ENCODE assay signal across 11 mouse cellular contexts in the genomic region with DNA sequence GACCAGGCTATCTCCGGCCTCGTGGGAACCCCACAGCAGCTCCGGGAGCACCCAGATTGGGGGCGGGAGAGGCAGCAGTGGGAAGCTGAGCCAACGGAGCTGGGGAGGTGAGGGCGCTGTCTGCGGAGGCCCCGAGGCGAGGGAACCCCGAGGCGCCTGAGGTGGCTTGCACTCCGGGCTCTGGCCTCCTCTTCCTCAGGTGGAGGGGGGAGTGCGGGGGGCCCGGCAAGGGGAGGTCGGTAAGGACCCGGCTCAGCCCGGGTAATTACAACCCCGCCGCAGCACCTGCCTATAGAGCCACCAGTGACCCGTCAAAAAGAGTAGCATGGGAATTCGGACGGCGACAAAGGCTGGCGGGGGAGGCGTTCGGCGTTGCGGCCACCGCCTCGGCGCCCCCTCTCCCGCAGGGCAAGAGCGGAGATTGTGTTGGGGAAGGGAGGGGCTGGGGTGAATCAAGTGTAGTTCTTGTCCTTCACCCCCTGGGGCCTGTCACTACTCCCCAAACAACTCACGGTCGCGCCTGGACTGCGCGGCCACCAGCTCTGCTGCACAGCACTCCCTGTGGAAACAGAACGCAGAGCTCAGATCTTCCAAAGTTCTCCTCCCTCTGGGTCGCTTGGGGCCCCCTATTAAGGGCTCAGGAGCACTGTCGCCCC. TPM values are rescaled to one million over a fixed set of nuclear protein-coding genes. Genes with fewer than 3 reads are reported as not detected.
DNase-seq lines count a peak whose midpoint lies in the region; ATAC-seq and TF ChIP-seq lines count a peak whose summit lies in the region.
"Had no signal": no experiment of that assay in that cellular context is flagged by ENCODE, and none has a peak within 500 bp of the region (broad histone marks: within the 10 kb centered on the region; RNA-seq: fewer than 3 reads in every experiment).

No protein-coding gene starts in this region.

- no peaks in the 10 kb centered on the region for H3K9me3 ChIP-seq in E14TG2a.4 (ENCODE audit: low read length)
- no peaks in the 10 kb centered on the region for H3K9me3 ChIP-seq in ES-Bruce4 (replicated peaks; ENCODE audit: control insufficient read depth, insufficient read depth, low read length, poor library complexity, severe bottlenecking)
- no peaks in the 10 kb centered on the region for H3K9me3 ChIP-seq in forebrain, embryonic 14.5 days (replicated peaks; ENCODE audit: control insufficient read depth, low read length)
- no peaks in the 10 kb centered on the region for H3K9me3 ChIP-seq in liver, embryonic 12.5 days (replicated peaks)

- DNase-seq in forebrain, embryonic 14.5 days (ENCODE audit: low spot score) = peak; percentile 64
- no peak for DNase-seq in urinary bladder, adult 2 months (ENCODE audit: low spot score)
- no peak for DNase-seq in gastrocnemius, postnatal 25 days
- no peak for DNase-seq in testis, postnatal 14 days (ENCODE audit: low spot score)
- DNase-seq: adrenal gland, adult 2 months; lung, adult 2 months; spleen, adult 18-20 months had no signal

- no peaks in the 10 kb centered on the region for H3K36me3 ChIP-seq in E14TG2a.4 (ENCODE audit: insufficient read depth, low read length)
- no peaks in the 10 kb centered on the region for H3K36me3 ChIP-seq in ES-Bruce4 (ENCODE audit: control insufficient read depth, insufficient read depth, low read length, poor library complexity, severe bottlenecking)
- peaks cover 11% of the 10 kb centered on the region; the same call in 1 of the 2 replicates for H3K36me3 ChIP-seq in forebrain, embryonic 14.5 days (ENCODE audit: control insufficient read depth, insufficient read depth, low read length)
- no peaks in the 10 kb centered on the region for H3K36me3 ChIP-seq in liver, embryonic 12.5 days

- TF ChIP-seq EP300 in ES-Bruce4 (IDR thresholded peaks at IDR 0.05; ENCODE audit: insufficient read depth, low read depth, low read length) = 0 out of 2 replicates have a peak, but pooled peaks have one; percentile 1

- no peak overlapping the region for H3K9ac ChIP-seq in ES-Bruce4 (ENCODE audit: low read depth, poor library complexity, severe bottlenecking)
- H3K9ac ChIP-seq in forebrain, embryonic 14.5 days (ENCODE audit: low read length) = peak overlapping the region; percentile 90
- no peak overlapping the region for H3K9ac ChIP-seq in liver, embryonic 12.5 days

- ATAC-seq in forebrain, embryonic 14.5 days = no peak
- no peak for ATAC-seq in liver, embryonic 12.5 days

- H3K4me1 ChIP-seq in E14TG2a.4 (replicated peaks; ENCODE audit: low read depth, low read length) (peaks cover 74% of the 10 kb centered on the region), ES-Bruce4 (ENCODE audit: control insufficient read depth, insufficient read depth, low read length) (no peaks in the 10 kb centered on the region)
- peaks cover 34% of the 10 kb centered on the region for H3K4me1 ChIP-seq in forebrain, embryonic 14.5 days (ENCODE audit: control insufficient read depth, insufficient read depth, low read length)
- H3K4me1 ChIP-seq in liver, embryonic 12.5 days = peaks cover 18% of the 10 kb centered on the region; the same call in 1 of the 2 replicates

- under 1% methylated on average over 40 of the region's 41 CpGs for WGBS in forebrain, embryonic 14.5 days
- WGBS in liver, embryonic 12.5 days (ENCODE audit: insufficient replicate concordance) = 3% methylated on average over 40 of the region's 41 CpGs

- no peak for TF ChIP-seq POLR2A in ES-Bruce4 (IDR thresholded peaks at IDR 0.05; ENCODE audit: insufficient read depth, low read length)

- TF ChIP-seq CTCF in E14TG2a.4 (conservative IDR thresholded peaks at IDR 0.05; ENCODE audit: low read length) (no peak), ES-Bruce4 (IDR thresholded peaks at IDR 0.05; ENCODE audit: low read depth, low read length) (no peak)

- H3K4me3 ChIP-seq in E14TG2a.4 (replicated peaks; ENCODE audit: low read length) = peak overlapping the region; percentile 57
- H3K4me3 ChIP-seq in ES-Bruce4 (ENCODE audit: low read depth, low read length) = peak overlapping the region; percentile 13
- H3K4me3 ChIP-seq in forebrain, embryonic 14.5 days (ENCODE audit: low read depth, low read length) = peak overlapping the region; percentile 68
- peak overlapping the region; percentile 9; the same call in 1 of the 2 replicates for H3K4me3 ChIP-seq in liver, embryonic 12.5 days

- H3K4me2 ChIP-seq in forebrain, embryonic 14.5 days (ENCODE audit: low read length) = peak overlapping the region; percentile 86
- H3K4me2 ChIP-seq in liver, embryonic 12.5 days = peak overlapping the region; percentile 29

- H3K27me3 ChIP-seq in E14TG2a.4 (ENCODE audit: insufficient read depth, low read length) (peaks cover 96% of the 10 kb centered on the region), ES-Bruce4 (ENCODE audit: control insufficient read depth, insufficient read depth, low read length, poor library complexity, severe bottlenecking) (peaks cover 52% of the 10 kb centered on the region)
- no peaks in the 10 kb centered on the region for H3K27me3 ChIP-seq in forebrain, embryonic 14.5 days (replicated peaks; ENCODE audit: control insufficient read depth, insufficient read depth, low read length)
- peaks cover 100% of the 10 kb centered on the region for H3K27me3 ChIP-seq in liver, embryonic 12.5 days (replicated peaks)

- no peak overlapping the region for H3K27ac ChIP-seq in ES-Bruce4 (ENCODE audit: insufficient read depth, low read length)
- peak overlapping the region; percentile 92 for H3K27ac ChIP-seq in forebrain, embryonic 14.5 days (ENCODE audit: low read depth, low read length)
- no peak overlapping the region for H3K27ac ChIP-seq in liver, embryonic 12.5 days

RNA-seq across cellular contexts. Expression of gene Nr2e1, which starts 3.8 kb away (rescaled TPM):
- not detected in 2 replicates for polyA plus RNA-seq in ES-Bruce4 (2011; ENCODE audit: insufficient read depth, insufficient read length, low read depth, missing spikeins)
- 33.2 and 39.4 TPM in 2 replicates for polyA plus RNA-seq in forebrain, embryonic 14.5 days (2014; fragmentation: Nextera tagmentation; extraction: Ambion mirVana)
- polyA plus RNA-seq in liver, embryonic 12.5 days (2016; fragmentation: Nextera tagmentation; extraction: Ambion mirVana) = not detected in 2 replicates
- not detected in 2 replicates for polyA plus RNA-seq in urinary bladder, adult 2 months (2012; rRNA removed)
- not detected for total RNA-seq in gastrocnemius, postnatal 25 days (2021)
- total RNA-seq: adrenal gland, adult 2 months; gastrocnemius, adult 18-20 months had no signal
- polyA plus RNA-seq: adrenal gland, adult 2 months; lung, adult 2 months had no signal

RNA-seq across cellular contexts. Expression of gene Ostm1, which starts 4.0 kb away (rescaled TPM):
- 14.2 and 18.6 TPM in 2 replicates for polyA plus RNA-seq in ES-Bruce4 (2011; ENCODE audit: insufficient read depth, insufficient read length, low read depth, missing spikeins)
- 54.2 and 54.9 TPM in 2 replicates for polyA plus RNA-seq in forebrain, embryonic 14.5 days (2014; fragmentation: Nextera tagmentation; extraction: Ambion mirVana)
- 19.9 and 20.1 TPM in 2 replicates for polyA plus RNA-seq in liver, embryonic 12.5 days (2016; fragmentation: Nextera tagmentation; extraction: Ambion mirVana)
- polyA plus RNA-seq in urinary bladder, adult 2 months (2012; rRNA removed) = 30.1 and 33.5 TPM in 2 replicates
- total RNA-seq in gastrocnemius, postnatal 25 days (2021) = 10 to 100 TPM; 18.0 to 20.6 TPM

Comparison
In these comparisons a context has a peak if more than half of its experiments do, and no peak if none do; other contexts are left out.
1. H3K4me3 ChIP-seq: peak in every context shown above with its lines; median percentile 68 in forebrain, embryonic 14.5 days; 57 in E14TG2a.4; 13 in ES-Bruce4; 9 in liver, embryonic 12.5 days.
2. RNA of gene Nr2e1, which starts 3.8 kb away (polyA plus RNA-seq): 33.2 to 39.4 TPM in forebrain, embryonic 14.5 days; not detected in ES-Bruce4, not detected in liver, embryonic 12.5 days and not detected in urinary bladder, adult 2 months; every median in the first group is over 10 times any median in the second.